Mouse (Mus musculus): ENCODE measurements at regions not wholly inside any gene's neighbourhood (a gene's known extent, or its start where the extent isn't known, plus 50 kb on each side); places are given as distances from the start of the nearest gene placed in this dataset.

GRCm38 (mm10) chr17:75617280-75617679 lies 65.5 kb upstream of the Fam98a start:
- ATAC-seq (ENCODE audit: borderline replicate concordance, extremely low read depth, low FRiP score, low TSS enrichment) = no peak
- no peaks in the 10 kb centered on the region for H3K27me3 ChIP-seq
- no peaks in the 10 kb centered on the region for H3K9me3 ChIP-seq
- H3K27ac ChIP-seq = no peak overlapping the region
- no peak overlapping the region for H3K4me3 ChIP-seq
- 12% methylated on average over 6 of the region's 6 CpGs for WGBS
- no peak overlapping the region for H3K9ac ChIP-seq
- H3K4me2 ChIP-seq = no peak overlapping the region
- no peaks in the 10 kb centered on the region for H3K4me1 ChIP-seq
- H3K36me3 ChIP-seq = no peaks in the 10 kb centered on the region

GRCm38 (mm10) chr17:75615335-75615734 lies 63.6 kb upstream of the Fam98a start:
- no peak overlapping the region for H3K9ac ChIP-seq
- no peaks in the 10 kb centered on the region for H3K4me1 ChIP-seq
- H3K4me3 ChIP-seq = no peak overlapping the region
- no peaks in the 10 kb centered on the region for H3K36me3 ChIP-seq
- no peak overlapping the region for H3K27ac ChIP-seq
- H3K27me3 ChIP-seq = no peaks in the 10 kb centered on the region
- 78% methylated on average over 2 of the region's 2 CpGs for WGBS
- H3K4me2 ChIP-seq = no peak overlapping the region
- no peaks in the 10 kb centered on the region for H3K9me3 ChIP-seq
- no peak for ATAC-seq (ENCODE audit: borderline replicate concordance, extremely low read depth, low FRiP score, low TSS enrichment)

GRCm38 (mm10) chr17:75603417-75604086 lies 51.8 kb upstream of the Fam98a start:
- Histone ChIP-seq H3K4me3 (no peak overlapping the region), H3K9ac (no peak overlapping the region), H3K4me2 (no peak overlapping the region), H3K27ac (no peak overlapping the region), H3K27me3 (no peaks in the 10 kb centered on the region), H3K9me3 (no peaks in the 10 kb centered on the region), H3K36me3 (no peaks in the 10 kb centered on the region), H3K4me1 (no peaks in the 10 kb centered on the region)
- 17% methylated on average over 4 of the region's 4 CpGs for WGBS
- no peak for ATAC-seq (ENCODE audit: borderline replicate concordance, extremely low read depth, low FRiP score, low TSS enrichment)
